Mouse (Mus musculus) cerebellum, postnatal 4 days (tissue): ENCODE results near the gene Fkbp10.

Experiments used
- DNase-seq, 2 experiments: peaks; one replicate each; pipeline ENCODE4 v3.0.0; 2022; ENCODE audit warnings: low spot score in 2 of 2, mixed read lengths in 1 of 2

Fkbp10 gene

DNA sequence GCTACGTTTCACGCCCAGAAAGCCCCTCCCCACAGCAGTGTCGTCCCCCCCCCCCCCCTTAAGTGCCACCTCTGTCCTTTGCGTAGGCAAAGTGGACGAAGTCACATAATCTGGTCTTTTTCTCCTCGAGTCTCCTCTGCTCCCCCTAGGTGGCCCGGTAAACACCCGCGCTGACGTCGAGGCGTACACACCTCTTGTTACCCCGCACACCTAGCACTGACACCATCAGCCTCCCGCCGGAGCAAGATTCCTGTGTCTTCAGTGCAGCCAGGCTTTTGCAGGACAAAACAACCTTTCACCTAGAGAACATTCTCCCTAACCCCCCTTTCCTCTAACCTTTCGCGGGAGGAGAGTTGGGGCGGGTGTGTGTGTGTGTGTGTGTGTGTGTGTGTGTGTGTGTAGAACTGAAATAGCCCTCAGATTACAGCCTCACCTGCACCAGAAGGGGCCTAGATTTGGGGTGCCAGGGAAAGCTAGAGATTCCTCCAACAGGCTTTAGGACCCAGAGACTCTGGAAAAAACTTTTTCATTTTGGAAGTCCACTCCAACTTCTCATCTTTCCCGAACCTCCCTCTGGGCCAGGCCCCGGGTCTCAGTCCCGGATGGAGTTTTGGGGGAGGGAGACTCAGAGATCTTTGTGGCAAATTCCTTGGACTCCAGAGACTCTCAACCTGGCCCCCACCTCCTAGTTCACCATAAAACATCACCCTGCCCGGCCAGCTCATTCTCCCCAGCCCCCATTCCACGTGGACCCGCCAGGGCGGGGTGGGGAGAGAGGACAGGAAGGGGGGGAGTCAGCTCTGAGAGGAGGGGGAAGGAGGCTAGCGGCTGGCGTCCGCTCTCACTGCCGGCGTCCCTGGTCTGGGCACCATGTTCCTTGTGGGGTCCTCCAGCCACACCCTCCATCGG, at the start of gene Fkbp10:
Gene Fkbp10, plus strand, starts transcription at position 784 of the 909 bp plus-strand sequence.
- no peak for DNase-seq

DNA sequence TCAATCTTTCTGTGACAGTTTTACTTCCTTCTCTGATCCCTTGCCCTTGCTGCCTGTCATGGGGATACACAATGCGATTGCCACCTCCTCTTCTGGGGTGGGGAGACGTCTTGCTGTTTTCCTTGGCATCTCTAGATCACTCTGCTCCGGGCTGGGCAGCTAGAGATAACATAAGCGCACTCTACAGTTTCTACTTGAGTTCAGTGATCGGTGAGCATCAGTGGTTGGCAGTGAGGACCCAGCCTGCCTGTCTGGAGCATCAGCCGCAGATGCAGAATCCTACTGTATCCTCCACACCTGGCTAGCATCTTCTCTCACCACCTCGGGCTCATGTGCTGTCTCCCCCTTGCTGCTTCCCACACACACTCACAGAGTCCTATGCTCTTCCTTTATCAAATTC, 46.4 kb upstream of the Fkbp10 start:
- DNase-seq: no peak

DNA sequence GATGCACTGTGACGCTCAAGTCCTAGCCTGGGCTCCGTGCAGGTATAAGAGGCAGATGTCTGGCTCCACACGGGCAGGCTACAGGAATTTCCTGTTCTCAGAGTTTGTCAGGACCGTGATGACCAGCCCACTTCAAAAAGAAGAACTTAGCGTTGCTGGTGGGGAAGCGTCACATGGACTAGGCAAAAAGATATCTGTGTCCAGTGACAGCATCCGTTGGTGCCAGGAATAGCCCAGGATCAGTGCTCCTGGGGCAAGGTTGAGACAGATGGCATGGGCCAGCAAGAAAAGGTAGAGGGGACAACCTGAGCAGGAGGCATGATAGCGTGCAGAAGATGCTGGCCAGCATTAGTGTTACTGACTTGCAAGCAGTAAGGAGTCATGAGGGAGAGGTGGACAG, 45.7 kb upstream of the Fkbp10 start:
- no peak for DNase-seq

DNA sequence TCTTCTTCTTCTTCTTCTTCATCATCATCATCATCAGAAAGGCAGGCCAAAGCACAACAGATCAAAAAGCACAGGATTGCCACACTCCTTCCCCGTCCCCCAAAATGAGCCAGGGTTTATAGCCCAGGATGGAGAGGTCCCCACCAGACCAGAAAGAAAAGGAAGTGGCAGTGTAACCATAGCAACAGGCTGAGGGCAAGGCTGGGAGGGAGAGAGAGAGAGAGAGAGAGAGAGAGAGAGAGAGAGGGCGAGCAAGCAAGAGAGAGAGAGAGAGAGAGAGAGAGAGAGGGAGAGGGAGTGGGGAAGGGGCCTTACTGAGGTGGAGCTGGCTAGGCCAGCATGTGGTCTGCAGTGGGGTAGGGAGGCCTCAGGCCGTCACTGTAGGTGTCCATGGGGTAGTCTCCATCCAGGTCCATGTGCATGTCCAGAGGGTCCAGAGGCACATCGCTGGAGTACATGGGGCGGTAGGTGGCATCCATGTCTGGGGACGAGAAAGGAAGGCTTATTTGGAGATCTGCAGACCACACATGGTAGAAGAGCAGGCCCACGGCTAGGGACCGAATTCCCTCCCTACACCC, 43.4 kb upstream of the Fkbp10 start:
- no peak for DNase-seq

DNA sequence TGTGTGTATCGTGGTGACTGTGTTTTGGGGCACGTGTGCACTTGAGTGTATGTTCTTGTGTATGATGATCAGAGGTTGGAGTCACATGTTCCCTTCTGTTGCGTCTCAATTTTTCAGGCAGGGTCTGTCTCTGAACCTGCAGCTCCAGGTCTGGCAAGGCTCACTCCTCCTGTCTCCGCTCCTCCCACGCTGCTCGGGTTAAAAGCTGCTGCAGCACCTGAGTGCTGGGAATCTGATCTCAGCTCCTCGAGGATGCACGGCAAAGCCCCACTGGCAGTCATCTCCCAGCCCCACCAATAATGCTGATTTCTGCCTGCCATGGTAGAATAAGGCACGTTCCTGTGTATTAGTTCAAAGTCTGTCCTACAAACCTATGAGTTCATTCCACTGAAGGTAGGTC, 40.4 kb upstream of the Fkbp10 start:
- no peak for DNase-seq

DNA sequence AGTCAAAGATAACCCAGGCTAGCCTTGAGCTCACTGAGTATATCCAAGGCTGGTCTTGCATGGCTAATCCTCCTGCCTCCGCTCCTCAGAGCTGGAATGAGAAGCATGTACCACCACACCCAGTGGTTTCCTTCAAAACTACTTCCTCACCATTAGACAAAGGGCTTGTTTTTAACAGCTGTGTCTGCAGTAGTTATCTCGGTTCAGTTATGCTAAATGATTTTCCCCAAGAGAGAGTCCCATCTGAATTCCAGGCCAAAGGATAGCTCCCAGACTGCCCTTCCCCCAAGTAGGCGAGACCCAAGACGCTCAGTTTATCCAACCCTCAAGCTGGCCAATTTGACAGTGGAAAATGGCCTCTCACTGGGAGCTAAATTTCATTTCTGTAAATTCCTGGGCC, 39.5 kb upstream of the Fkbp10 start:
- DNase-seq: no peak

DNA sequence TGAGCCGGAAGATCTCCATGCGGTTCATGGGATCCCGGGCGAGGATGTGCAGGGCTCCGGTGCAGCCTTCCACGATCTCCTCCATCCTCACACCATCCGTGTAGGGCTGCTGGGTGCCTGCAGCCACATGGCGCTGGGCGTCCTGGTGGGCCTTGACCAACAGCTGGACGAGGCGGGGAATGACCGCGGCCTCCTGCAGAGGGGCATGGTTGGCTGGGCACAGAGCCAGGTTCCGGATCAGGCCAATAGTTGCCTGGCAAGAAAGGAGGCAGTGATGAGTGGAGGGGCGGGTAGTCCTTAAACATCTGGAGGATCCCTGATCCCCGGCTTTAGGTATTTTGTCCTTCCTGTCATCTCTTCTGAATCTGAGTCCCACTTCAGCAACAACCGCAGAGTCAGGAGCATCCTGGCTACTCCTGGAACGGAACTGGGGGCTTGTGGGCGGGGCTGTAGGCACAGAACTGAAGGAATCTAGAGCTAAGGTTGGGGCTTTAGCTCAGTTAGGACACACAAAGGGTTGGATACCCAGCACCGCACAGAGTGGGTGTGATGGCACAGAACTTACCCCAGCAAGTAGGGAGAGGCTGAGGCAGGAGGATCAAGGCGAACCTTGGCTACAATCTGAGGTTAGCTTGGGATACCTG, 38.6 kb upstream of the Fkbp10 start:
- no peak for DNase-seq

DNA sequence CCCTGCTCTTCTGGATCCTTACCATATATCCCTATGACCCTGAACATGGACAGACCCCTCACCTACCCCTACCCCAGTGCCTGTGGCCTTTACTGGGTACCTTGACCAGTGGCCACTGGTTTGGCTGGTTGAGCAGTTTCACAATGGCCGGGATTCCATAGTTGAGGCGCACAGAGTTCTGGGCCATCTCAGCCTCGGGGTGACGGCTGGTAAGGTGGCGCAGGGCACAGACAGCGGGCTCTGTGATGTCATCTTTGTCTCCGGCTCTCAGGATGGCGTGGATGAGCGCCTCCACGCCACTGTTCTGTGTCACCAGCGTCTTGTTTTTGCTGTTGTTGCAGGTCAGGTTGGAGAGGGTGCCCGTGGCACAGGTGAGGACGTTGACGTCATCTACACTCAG, 37.5 kb upstream of the Fkbp10 start:
- no peak for DNase-seq

DNA sequence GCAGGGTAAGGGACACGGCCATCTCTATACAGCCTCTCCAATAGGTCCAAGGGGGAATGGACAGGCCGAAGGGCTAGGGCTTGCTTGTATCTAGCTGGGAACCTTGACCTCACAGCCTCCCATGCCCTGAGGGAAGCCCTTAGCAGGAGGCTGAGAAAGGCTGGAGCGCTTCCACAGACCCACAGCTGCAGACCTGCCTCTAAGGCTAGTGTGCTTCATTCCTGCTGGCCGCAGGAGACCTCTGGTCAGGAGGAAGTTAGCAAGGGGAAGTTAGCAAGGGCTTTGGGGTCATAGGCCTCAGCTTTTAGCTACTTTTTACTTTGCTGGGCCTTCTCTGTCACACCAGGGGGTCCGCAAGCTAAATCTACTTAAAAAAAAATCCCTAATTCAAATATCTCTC, 37.1 kb upstream of the Fkbp10 start:
- no peak for DNase-seq

DNA sequence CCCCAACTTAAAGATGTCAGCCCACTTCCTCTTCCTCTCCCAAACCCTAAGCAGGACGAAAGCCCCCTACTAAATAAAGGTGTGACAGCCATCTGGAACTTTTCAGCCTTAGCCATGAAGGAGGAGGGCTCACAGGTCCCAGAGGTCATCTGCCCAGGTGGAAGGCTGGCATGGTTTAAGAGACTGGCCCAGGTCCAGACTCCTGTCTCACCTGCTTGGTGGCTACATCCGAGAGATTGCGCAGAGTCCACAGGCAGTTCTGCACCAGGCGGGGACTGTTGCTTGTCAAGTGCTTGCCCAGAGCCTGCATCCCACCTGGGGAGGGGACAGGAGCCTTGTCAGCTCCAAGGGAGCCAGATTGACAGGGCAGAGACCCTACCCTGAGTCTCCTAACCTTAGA, 36.2 kb upstream of the Fkbp10 start:
- DNase-seq: no peak

DNA sequence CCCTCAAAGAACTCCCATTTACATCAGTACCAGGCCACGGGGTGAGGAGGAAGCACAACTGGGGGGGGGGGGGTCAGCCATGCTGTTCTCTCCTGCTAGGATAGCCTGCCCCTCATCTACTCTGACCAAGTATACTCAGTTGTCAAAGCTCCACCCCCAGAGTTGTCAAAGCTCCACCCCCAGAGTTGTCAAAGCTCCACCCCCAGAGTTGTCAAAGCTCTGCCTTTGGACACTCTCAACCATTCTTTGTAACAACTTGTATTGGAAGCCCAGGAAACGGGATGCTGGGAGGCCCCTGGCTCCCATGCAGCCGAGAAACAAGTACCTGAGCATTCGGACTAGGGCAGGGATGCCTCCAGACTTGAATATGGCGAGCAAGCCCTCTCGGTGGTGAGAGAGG, 32.8 kb upstream of the Fkbp10 start:
- no peak for DNase-seq

DNA sequence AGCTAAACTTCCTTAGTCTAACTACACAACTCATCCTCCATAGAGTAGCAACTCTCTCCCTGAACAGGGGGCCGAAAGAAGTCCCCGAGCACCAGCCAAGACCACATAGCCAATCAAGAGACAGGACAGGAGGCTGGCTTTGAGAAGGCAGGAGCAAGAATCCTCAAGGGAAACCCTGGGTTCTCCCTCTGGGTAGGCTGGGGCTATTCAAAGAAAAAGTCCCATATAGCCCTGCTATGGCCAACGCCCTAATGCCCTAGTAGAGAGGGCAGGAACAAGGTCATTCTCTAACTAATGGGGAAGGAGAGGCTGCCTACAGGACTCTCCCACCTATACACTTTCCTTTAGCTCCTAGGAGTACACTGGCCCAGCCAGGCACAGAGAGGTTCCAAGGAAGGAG, 30.5 kb upstream of the Fkbp10 start:
- no peak for DNase-seq

DNA sequence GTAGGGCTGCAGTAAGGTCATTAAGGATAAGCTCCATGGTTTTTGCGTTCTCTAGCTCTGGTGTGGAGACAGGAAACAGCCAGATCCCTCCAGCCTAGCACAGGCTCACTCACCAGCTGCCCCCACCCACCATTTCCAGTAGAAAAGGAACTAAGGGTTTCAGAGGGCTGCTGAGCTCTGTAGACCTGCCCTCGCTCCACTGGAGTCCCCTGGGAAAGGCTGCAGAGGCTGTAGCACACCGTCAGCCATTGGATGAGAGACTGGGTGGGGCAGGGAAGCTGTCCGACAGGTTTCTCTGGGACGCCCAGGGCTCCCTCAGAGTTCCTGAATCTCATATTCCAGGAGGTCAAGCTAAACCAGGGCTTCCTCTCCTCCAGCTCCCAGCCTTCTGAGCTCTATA, 28.9 kb upstream of the Fkbp10 start:
- DNase-seq: no peak

DNA sequence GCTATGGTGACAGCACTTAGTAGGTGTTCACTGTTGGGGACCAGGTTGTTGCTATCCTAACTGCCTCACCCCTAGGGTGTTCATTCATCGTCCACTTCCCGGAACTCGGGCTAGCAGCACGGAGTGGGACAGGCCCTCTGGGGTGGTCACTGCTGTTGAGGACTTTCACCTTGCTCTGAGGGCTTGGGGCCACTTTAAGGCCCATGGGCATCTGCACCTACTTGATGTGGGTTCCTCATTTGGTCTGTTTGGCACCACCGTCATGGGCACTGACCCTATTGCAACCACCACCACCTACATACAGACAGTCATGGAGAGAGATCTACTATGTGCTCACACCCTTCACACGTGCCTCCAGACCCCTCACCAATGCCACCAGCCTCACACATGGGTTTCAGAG, 28.4 kb upstream of the Fkbp10 start:
- no peak for DNase-seq

DNA sequence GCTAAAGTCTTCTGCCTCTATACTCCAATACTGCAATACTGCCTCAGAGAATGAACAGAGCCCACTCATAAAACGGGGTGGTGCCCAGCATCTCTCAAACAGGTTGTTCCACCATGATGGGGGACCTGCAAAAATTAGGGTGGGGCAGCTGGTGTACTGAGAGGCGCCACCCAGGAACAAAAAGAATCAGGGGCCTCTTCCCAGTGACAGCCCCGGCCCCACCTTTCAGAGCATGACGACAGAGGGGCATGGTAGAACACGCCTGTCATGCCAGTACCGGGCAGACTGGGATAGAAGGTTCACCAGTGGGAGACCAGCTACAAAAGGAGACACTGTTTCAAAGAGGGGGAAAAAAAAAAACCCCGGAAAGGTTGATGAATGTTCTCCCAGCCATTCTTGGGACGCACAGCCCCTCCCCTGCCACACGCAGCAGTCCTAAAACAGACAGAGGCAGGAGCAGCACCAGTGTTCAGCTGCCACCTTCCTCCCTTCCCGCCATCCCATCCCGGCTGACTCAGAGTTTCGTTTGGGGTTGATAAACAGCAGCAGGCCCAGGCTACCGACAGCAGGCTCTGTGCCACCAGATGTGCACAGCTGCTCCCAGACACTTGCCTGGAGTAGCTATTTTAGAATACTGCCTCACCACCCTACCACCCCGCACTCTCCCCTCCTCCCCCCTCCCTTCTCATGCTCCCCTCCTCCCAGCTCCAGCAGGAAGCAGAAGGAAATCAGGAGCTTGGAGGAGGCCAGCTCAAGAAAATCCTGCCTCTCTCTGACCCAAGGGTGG, 27.7 kb upstream of the Fkbp10 start:
- DNase-seq: no peak

DNA sequence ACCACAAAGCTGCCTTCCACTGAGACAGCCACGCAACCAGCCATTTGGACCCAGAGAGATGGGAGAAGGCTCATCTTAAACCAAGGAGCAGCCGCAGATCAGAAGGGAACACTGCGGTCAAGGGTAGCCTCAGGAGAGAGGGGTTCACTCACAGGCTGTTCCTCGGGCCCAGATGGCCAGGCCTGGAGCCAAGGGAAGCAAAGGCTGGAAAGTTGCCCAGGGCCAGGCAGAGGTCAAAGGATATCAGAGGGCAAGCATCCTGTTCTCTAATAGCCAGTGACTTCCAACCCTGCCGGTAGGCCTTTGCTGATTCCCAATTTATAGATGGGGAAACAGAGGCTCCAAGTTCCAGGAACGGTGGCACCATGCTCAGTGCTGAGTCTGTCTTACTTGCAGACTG, 26.9 kb upstream of the Fkbp10 start:
- DNase-seq: no peak

DNA sequence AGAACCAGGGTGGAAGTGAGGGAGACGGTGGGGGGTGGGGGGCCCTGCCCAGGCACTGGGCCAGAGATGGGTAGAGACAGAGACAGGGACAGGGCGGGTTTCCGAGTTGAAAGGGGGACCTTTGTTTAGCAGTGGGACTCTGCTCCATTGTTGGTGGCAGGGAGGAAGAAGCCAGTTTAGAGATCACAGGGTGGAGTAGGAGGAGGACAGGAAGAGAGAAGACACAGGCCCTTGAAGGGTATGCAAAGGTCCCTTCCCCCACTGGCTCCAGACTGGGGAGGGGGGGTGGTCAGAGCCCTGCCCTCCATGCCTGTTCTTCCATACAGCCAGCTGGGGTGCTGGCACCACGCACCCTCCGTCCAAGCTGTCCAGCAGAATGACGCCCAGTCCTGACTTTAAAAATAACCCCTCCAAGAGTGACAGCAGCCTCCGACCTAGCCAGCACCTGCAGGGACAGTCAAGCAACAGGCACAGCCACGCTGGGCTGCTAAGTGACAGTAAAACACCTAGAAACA, 25.5 kb upstream of the Fkbp10 start:
- no peak for DNase-seq

DNA sequence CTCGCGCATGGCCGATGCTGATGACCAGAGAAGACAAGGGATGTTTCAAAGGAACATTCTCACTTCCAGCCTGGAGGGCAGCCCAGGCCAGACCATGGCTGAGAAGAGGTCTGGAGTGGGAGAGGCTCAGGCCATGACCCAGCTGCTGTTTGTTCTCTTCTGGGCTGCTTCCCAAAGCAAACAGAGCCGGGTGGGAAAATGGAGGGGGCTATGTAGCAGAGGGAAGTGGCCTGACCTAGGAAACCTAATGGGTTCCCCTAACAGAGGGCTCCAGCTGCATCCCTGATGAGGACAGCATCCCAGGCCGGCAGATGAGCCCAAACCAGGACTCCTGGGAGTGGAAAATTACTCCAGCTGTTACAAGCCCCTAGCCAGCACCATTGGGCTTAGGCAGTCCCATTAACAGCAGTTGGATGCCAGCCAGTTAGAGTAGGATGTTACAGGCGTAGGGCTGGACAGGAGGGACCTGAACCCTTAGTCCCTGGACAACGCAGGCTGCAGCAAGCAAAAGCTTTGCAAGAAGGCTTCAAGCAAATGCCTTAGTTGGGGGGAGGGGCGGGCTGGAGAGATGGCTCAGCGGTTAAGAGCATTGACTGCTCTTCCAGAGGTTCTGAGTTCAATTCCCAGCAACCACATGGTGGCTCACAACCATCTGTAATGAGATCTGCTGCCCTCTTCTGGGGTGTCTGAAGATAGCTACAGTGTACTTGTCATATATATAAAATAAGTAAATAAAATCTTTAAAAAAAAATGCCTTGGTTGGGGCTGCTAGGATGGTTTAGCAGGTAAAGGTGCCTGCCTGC, 24.2 kb upstream of the Fkbp10 start:
- no peak for DNase-seq

DNA sequence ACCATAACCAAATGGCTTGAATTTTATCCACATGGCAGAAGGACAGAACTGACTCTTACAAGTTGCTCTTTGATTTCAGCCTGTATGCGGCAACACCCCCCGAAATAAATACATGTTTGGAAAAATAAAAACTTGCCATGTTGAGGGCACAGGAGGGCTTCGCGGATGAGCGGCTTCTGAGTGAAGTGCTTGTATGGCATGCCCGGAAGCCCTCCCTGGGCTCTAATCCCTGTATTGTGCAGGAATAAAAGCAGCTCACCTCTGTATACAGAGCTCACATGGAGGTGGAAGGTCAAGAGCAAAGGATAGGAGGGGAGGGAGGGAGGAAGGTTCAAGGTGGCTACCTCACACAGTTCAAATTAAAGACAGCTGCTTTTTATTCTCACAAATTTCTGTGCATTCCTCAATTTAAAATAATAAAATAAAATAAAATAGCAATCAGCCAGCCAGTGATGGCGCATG, 23.6 kb upstream of the Fkbp10 start:
- no peak for DNase-seq

DNA sequence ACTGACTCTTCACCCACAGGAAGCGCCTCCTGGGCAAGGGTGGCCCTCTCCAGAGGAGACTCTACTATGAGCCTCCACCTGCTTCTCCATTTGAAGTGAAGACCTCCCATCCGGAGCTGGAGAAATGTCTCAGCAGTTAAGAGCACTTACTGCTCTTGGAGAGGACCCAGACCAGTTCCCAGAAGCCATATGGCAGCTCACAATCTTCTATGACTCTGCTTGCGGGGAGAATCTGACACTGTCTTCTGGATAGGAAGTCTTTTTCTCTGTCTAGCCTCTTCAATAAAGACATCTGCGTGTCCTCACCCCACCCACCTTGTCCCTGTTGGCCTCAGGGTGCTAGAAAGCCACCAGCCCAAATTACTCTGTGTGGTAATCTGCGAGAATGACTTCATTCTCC, 22.5 kb upstream of the Fkbp10 start:
- no peak for DNase-seq

DNA sequence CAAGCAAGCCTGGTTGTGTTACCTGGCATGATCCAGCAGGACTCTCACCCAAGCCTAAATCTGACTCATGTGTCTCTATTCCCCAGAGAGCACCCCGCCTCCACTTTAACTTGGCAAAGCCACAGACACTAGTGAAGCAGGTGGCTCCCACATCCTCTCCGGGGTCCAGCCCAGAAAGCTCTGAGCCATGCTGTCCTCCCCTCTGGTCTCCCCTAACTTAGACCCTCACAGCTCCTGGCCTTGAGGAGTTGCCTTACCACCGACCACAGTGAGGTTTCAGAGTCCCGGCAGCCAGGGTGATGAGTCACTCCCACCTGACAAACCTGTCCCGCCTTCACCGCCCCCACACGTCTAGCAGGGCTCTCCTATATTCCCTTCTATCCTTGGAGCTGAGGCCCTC, 21.8 kb upstream of the Fkbp10 start:
- no peak for DNase-seq
